Mouse (Mus musculus) heart, adult 2 months (tissue): Measurements from ENCODE around the gene Pex11g.

Source experiments
- CTCF ChIP-seq: fragments of 200-600 bp; IDR thresholded peaks from 2 replicates; pipeline ENCODE4 v1.8.1; 2022; ENCODE audit warnings: antibody characterized with exemption, mild to moderate bottlenecking, moderate library complexity
- POLR2A ChIP-seq: fragments of 200-500 bp; IDR thresholded peaks from 2 replicates; pipeline ENCODE4 v1.6.1; 2011; ENCODE audit warnings: mild to moderate bottlenecking, low read depth, low read length, control low read depth; ENCODE audit not compliant: insufficient read depth

- TF ChIP-seq CTCF (no peak), POLR2A (no peak)
Measured at GRCm38 (mm10) chr8:3415661-3416060, 51.8 kb downstream of the Pex11g start.
